Mouse (Mus musculus): ENCODE data around the gene Zdhhc5. TPM values are rescaled to one million over a fixed set of nuclear protein-coding genes. Genes with fewer than 3 reads are reported as not detected.
"Not testable (repeated sequence)": the region's sequence is repeated elsewhere in the genome, so short reads cannot be mapped to it uniquely, and the experiment has no call there.

The Zdhhc5 gene
- total RNA-seq, 2 experiments from 2014 or later = 49.2 TPM

GRCm38 (mm10) chr2:84704329-84704728 is 10.7 kb downstream of the Zdhhc5 start:
- DNase-seq (ENCODE audit: low spot score in 2 of 2) = no peak

GRCm38 (mm10) chr2:84703497-84703896 is 11.5 kb downstream of the Zdhhc5 start:
- DNase-seq (ENCODE audit: low spot score in 2 of 2) = no peak

DNA sequence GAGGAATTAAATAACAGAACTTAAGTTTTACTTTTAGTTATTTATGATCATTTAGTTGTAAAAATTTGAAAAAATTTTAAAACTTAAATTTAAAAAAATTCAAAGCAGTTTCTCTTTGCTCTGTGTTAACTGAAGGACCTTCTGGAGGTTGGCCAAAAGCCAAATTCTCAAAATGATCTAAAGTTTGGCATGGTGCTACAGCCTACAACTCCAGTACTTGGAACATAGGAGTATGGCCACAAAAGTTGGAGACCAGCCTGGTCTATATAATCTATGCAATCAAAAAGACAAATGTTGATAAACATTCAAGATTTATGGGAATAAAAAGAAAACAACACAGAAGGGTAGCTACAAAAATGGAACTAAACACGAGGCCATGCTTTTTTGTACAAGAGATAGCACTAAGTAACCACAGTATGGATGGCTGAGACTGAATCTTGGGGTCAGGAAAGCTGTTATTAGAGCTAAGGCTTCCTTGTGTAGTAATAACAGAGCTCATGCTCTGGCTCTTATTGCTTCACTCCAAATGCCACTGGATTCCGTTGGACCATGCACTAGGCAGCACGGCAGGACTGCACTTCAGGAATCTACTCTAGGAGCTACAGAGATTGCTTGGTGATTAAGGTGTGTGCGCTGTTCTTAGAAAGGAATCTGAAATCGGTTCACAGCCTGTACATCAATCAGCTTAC is 19.8 kb downstream of the Zdhhc5 start:
- no peak for DNase-seq (ENCODE audit: low spot score in 2 of 2)

DNA sequence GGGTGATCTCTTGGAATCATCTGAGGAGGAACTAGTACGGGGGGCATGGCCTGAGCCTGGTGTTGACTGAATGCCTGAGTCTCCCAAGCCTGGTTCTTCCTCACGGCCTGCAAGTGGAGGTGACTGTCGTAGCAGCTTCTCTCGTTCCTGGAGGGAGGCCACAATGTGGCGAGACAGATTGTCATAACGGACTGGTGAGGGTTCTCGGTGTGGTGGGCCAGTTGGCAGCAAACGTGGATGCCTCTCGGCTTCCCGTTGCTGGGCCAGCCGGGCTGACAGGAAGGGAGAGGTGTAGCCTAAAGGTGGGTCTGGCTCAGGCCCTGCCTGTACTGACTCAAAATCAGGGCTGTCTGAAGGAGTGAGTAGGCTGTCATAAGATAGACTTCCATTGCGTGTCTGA is 24.9 kb downstream of the Zdhhc5 start:
- DNase-seq (ENCODE audit: low spot score in 2 of 2) = no peak

DNA sequence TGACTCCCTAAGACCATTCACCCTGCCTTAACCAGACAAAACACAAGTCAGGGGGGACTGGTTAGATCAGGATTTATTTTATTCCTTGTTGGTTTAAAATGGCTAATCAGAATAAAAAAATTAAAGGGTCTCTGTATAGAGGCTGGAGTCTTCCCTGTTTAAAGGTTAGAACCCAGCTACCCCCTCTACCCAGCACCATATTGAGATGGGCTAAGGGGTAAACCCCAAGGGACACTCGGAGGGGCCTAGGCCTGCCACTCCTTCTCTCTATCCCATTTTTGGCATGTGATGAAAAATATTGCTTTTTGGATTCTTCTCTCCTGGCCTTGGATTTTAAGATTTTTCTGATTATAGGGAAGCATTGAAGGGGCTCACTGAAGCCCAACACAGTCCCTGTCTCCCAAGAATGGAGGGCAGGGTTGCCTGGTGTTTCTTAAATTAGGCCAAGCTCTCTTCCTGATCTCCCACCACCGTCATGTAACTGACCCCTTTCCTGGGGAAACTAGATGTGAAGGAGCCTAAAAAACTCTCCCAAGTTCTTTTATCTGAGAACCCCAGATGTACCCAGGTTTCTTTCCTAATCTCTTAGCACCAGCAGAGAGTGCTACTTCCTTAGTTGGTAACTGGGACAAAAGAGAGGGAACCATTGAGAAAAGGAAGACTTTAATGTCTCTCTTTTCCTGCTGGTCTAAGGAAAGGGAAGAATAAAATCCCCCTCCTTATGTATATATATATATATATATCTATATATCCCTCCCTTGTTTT is 26.7 kb downstream of the Zdhhc5 start:
- DNase-seq (ENCODE audit: low spot score in 2 of 2) = no peak

DNA sequence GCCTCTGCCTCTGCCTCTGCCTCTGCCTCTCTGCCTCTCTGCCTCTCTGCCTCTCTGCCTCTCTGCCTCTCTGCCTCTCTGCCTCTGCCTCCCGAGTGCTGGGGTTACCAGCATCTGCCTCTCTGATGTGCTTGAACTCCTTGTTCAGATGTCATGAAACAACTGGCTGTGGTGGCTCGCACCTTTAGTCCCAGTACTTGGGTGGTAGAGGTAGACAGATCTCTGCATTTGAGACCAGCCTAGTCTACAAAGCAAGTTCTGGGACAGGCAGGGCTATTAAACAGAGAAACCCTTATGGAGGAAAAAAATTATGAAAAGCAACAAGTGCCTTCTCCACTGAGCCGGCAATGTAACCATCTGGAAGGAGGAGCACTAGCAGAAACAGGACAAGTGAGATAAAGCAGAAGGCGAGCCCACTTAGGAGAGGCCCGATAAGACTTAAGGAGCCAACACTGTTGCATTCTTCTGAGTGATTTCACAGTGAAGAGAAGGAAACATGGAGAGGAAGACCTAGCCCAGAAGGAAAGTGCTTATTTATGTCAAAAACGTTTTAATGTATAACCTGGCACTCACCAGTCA is 32.3 kb downstream of the Zdhhc5 start:
- DNase-seq (ENCODE audit: low spot score in 2 of 2) = no peak

DNA sequence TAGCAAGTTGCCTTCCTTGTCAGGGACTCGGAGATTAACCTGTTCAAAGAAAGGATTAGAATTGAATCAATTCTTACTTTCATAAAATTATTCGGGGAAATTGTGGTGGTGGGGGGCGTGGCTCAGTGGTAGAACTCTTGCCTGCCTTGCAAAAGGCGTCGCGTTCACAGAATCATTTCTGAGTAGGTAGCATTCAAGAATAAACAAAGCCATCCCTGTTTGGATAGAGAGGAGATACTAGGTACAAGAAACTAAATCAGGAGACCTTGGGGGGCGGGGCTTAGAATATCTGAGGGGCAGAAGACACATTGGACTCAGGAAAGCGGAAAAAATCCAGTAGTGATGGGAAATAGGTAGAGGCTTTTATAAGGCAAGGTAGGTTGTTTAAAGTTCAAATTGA is 36.0 kb downstream of the Zdhhc5 start, which contains the start of gene Tmx2:
Gene Tmx2, minus strand, starts transcription at position 125 of the 400 bp plus-strand sequence.
- no peak for DNase-seq (ENCODE audit: low spot score in 2 of 2)

DNA sequence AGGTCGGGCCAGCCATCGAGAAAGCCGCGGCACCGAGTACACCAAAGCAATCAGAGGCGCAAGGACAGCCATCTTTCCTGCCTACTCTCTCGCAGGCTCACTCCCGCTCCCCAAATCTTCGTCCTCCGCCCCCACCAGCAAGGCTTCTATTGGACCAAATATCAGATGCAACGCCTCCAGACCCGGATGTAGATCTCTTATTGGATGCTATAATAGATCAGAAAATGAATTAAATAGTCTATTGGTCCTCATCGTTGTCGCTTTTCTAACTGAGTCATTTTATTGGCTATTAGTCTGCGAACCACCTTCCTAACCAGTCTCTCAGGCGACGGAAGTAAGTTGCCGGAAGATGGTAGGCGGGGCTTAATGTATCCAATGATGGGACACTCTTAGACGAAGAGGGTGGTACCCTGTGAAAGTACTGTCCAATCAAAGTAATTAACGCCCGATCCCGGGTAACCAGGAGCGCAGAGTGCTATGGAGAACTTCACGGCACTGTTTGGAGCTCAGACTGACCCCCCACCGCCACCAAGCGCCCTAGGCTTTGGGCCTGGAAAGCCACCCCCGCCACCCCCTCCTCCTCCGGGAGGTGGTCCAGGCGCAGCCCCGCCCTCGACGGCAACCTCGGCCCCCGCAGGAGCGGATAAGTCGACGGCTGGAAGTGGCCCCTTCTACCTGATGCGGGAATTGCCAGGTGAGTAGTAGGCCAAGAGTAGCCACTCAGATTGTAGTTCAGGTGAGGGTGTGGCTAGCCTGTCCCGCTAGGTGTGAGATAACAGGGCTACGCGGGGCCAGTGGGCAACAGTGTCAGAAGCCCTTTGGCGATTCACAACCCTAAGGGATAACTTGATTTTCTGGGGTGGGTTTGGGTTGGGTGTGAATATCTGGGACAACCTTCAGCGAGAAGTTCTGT is 36.8 kb downstream of the Zdhhc5 start, which contains the start of the genes Gm28635 and Med19:
Gene Gm28635, minus strand, starts transcription at position 74 of the 913 bp plus-strand sequence.
Gene Med19, plus strand, starts transcription at position 435 of the 913 bp plus-strand sequence.
- DNase-seq (ENCODE audit: low spot score in 2 of 2) = peak; percentile 88 to 92

- no peak for DNase-seq (ENCODE audit: low spot score in 2 of 2)
These were observed 37.6 kb downstream of the Zdhhc5 start for GRCm38 (mm10) chr2:84677270-84677967.

DNA sequence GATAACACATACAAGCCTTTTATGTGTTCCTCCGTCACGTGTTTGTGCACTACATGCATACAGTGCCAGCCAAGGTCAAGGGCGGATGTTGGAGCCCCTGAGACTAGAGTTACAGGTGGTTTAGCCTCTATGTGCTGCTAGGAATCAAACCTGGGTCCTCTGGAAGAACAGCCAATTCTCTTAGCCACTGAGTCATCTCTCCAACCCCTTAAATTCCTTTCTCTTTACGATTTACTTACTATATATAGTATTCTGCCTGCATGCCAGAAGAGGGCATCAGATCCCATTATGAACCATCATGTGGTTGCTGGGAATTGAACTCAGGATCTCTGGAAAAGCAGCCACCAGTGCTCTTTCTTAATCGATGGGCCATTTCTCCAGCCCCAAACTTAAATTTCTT is 43.4 kb downstream of the Zdhhc5 start:
- not testable (repeated sequence) for DNase-seq (ENCODE audit: low spot score in 2 of 2)

GRCm38 (mm10) chr2:84670569-84670933 is 44.4 kb downstream of the Zdhhc5 start, which contains the start of gene Selenoh:
Selenoh (minus strand) TSS chr2:84670770.
- peak; percentile 85 to 86 for DNase-seq (ENCODE audit: low spot score in 2 of 2)

DNA sequence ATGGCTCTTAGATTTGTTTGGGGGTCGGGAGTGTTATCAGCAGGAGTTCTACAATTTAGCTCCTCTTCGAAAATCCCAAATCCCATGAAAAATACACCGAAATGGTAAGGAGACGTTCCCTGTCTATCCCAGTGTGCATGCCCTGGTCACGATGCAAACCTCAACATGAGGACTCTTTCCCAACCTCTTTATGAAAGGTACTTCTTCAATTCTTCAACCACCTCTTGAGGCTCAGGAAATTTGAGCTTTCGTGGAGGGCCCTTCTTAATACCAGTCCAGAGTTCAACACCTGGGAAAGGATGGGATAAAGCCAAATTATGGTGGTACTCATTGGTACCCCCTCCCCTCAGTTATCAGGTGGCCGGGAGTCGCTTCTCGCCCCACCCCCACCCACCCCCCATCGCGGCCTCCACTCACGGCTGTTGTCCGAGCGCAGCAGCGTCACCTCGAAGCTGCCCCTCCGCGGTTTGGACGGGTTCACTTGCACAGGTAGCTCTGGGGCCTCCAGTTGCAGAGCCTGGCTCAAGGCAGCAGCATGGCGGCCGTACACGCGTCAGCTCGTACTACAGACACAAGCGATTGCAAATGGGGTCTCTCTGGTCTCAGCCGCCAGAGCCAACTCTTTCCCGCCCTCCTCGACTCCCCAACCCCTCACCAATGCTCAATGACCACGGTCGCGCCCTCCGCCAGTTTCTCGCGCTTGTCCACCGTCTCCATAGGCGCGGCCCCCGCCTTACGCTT is 45.0 kb downstream of the Zdhhc5 start:
- DNase-seq (ENCODE audit: low spot score in 2 of 2) = no peak

- no peak for DNase-seq (ENCODE audit: low spot score in 2 of 2)
These were observed 48.9 kb downstream of the Zdhhc5 start for GRCm38 (mm10) chr2:84666081-84666480.

GRCm38 (mm10) chr2:84662866-84663265 is 52.1 kb downstream of the Zdhhc5 start:
- peak in 1 of 2 experiments; percentile 33 for DNase-seq (ENCODE audit: low spot score in 2 of 2)

DNA sequence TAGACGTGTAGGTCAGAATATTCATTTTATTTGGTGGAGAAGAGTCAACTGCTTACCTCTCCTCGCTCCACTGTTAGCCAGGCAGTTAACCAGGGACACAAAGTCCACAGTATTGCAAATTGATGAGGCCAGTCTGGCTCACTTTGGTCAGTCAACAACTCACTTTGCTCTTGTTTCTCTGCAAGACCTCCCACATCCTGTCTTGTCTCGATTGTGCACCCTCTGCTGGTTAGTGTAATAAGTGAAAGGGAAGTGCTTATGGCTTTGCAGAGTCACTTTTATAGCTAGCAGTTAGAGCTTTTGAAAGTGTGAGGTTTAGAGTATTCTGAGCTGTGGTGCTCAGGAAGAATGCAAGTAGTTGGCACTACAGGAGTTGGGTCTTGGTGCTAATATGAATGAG is 54.7 kb downstream of the Zdhhc5 start:
- peak; percentile 44 to 59 for DNase-seq (ENCODE audit: low spot score in 2 of 2)

GRCm38 (mm10) chr2:84658806-84659205 is 56.2 kb downstream of the Zdhhc5 start, which contains the start of gene Btbd18:
Btbd18 (plus strand) TSS chr2:84659079.
- no peak for DNase-seq (ENCODE audit: low spot score in 2 of 2)

DNA sequence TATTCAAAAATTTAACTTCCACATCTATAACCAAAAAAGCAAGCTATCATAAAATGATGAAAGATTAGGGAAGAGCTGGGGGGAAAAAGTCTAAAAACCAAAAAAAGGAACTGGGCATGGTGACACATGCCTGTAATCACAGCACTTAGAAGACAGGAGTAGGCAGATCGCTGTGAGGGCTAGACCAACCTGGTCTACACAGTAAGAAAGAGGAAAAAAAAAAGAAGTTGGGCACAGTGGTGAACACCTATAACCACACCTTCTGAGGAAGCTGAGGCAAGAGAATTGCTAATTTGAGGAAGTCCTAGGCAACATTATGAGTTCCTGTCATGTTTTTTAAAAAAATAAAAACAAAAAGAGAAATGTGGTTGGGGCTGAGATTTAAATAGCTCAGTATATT is 59.1 kb downstream of the Zdhhc5 start:
- DNase-seq (ENCODE audit: low spot score in 2 of 2) = no peak

- no peak for DNase-seq (ENCODE audit: low spot score in 2 of 2)
These were observed 61.6 kb downstream of the Zdhhc5 start for GRCm38 (mm10) chr2:84653354-84653753.

DNA sequence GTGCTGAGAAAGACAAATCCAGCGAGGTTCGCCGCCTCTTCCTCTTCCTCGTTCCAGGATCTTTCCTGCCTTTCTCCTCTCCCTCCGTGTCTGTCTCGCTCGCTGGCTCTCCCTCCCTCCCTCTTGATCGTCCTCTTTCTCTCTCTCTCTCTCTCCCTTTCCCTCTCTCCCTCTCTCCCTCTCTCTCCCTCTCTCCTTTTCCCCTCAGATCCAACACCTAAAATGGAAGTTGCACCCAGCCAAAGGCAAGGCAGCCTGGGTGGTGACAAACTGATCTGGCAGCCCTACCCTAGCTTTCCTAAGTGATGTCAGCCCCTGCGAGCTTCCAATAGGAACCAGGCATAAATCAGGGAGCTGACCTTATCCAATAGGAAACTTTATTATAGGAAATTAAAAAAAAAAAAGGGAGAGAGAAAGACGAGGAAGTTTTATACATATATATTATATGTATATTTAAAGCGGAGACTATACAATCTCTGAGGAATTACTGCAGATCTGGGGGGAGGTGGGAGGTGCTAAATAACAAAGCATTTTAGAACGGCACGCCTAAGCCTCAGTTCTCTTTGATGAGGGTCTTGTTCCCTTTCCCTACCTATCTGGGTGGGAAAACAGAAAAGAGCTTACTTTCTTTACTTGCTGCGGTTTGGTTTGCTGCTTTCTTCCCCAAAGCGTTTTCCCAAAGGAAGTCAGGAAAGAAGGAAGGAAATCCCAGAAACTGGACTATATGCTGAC is 64.3 kb downstream of the Zdhhc5 start, which contains the start of gene Ctnnd1:
Gene Ctnnd1, minus strand, starts transcription at position 302 of the 732 bp plus-strand sequence.
- peak; percentile 78 to 87 for DNase-seq (ENCODE audit: low spot score in 2 of 2)
